Mouse (Mus musculus): ENCODE measurements around the gene Skint8.
A peak's percentile ranks its signal among the peaks of the same experiment; 100 is the strongest.
"Not testable (repeated sequence)": the region's sequence is repeated elsewhere in the genome, so short reads cannot be mapped to it uniquely, and the experiment has no call there.

Skint8 gene

DNA sequence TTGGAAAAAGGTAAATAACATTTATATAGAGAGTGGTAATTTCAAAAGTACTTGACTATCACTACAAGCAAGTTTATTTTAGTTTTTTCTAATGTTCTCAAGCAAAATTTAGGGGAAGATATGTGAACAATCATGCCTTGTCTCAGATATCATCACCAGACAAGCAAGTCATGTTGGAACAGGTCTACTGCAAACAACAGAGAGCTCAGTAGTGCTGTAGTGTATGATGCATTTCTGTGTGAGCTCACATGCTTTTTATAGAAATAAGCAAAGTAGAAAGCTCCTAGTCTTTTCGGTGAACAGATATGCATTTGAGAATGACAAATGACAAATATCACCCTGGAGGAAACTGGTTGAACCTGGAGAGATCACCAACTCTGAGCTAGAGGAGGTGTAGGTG lies at the start of gene Skint8:
Skint8 (plus strand) TSS at position 301 of the 400 bp plus-strand sequence.
- no peak for DNase-seq

DNA sequence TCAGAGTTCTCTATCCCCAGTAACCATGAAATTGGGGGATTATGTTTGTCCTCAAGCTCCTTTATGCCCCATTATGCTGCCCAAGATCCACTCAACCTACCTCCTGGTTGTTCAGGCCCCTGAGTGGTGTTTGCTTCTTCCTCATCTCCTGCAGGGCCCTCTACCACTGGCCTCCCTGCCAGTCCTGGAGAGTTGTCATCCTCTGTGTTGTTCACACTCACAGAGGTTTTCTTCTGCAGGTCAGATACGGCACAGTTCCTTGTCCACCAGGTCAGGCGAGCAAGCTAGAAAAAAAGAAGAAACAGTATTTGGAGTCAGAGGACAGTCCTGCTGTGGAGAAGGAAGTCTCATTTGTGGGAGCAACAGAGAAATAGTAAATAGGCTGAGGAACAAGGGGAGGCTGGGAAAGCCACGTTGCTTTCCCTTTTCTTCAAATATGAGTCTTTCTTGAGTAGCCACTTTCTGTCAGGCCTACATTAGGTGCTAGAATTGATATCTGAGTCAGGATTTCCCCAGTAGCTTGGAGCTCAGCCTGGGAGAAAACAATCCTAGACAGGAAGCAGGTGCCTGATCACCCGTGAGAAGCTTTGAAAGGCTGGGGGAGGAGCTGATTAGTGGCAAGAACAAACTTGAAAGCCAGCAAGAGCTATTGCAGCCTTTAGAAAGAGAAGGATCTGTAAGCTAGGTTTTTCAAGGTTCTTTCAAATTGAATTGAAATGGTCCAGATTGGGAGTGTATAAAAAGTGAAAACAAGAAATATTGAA lies 38.9 kb upstream of the Skint8 start:
- DNase-seq = no peak

DNA sequence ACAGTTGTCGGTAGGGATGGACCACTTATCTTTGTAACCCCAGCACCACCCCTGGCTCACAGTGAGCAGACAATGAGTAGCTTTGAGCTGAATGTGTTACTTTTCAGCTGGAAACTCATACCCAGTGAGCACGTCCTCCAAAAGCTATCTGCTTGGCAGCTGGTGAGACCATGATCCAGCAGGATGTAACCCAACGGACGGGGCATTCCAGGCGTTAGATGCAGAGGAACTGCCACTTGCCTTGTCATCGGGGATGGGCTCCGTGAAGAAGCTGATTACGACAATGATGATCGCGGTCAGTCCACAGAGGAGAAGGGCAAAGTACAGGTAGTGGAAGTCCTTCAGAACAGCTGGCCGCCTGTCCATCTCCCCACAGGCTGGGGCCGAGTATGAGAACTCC lies 35.6 kb upstream of the Skint8 start:
- no peak for DNase-seq

DNA sequence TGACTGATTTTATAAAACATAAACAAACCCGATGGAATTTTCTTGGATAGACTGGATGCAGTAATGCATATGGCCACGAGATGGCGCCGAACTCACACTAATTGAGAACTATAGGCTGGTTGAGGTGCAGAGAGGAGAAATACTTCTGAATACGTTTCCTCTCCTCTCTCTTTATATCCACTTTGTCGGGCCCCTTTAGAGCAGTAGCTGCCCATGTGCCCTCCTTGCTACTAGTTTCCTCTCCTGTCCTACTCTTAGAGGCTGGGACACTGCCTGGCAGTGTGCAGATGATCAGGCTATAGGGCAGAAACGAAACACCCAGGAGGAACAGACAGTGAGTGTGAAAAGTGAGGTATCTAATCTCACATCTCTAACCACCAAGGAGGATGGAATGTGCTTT lies 33.2 kb upstream of the Skint8 start:
- DNase-seq = peak; percentile 49 to 53

DNA sequence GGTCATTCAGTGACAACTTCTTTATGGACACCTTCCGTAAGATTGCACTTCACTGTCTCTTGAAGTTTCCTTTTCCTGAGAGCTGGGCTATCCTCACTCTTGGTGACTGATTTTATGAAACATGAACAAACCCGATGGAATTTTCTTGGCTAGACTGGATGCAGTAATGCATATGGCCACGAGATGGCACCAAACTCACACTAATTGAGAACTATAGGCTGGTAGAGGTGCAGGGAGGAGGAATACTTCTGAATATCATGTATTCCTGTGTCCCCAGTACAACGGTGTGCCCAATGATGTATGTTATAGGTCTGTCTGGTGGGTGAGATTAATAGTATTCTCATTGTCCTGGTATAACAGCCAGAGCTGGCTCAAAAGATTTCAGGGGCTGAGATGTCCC lies 32.6 kb upstream of the Skint8 start:
- peak; percentile 52 to 62 for DNase-seq

DNA sequence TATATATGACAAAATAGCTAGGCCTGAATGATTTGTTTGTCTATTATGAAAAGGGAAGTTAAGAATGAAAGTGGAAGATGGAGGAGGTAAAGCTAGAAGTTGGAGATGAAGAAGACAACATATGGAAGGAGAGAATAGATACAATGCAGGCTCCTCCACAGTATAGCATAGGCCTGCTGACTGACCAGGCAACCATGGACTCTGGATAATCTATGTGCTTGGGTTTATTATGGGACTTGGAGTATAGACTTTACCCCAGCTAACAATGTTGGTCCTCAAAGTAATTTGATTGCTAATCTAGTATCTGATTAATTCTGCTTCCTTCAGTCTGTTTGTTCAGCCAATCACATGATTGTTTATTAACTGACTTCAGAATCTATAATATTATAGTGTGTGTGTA lies 27.1 kb upstream of the Skint8 start:
- DNase-seq = no peak

DNA sequence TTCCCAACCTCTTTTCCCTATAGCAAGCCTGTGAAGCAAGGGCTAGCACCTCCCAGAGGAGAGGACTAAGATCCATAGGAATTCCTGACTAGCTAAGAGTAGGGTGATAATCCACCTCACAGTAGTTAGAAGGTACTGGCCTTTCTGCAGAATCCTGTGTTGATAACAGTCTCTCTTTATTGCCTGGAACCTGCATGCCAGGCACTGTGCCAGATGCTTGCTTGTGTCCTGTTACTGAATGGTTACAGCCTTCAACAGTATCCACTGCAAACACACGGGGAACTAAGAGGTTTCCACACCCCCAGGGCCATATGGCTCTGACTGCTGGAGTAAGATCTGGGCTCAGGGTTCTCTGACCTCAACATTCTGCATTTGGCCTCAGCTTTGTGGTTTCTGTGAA lies 21.4 kb upstream of the Skint8 start:
- no peak for DNase-seq

DNA sequence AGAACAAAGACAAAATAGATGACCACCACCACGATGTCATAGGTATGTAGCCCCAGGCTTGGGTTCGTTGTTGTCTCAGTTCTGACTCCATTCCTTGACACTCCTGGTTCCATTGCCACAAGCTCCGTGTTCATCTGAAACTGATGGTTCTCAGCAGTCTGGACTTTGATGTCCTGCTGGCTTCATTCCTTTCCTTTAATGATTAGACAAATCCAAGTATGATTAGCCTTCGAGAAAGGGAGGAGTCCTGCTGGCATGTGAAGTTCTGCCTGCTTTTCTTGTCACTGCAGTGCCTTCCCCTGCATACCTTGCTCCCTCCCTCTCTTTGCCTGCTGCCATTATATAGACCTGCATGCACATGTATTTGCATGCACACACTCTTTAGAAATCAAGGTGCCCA lies 20.6 kb upstream of the Skint8 start:
- no peak for DNase-seq

DNA sequence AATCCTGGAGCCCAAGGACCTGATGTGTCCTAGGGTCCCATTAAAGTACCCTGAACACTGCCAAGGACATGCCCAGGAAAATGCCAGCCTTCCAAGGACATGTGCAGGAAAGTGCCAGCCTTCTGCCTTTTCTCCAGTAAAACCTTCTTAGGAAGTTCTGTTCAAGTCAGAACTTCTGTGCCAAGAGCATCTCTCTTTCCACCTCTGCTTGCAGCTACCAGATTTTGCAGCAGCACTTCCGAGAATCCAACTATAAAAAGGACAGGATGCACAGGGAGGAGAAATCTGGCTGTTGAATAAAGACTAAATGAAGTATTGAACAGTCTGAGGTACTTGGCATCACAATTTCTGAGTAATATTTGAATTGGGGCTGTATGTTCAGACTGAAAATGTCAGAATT lies 18.7 kb upstream of the Skint8 start:
- not testable (repeated sequence) for DNase-seq

DNA sequence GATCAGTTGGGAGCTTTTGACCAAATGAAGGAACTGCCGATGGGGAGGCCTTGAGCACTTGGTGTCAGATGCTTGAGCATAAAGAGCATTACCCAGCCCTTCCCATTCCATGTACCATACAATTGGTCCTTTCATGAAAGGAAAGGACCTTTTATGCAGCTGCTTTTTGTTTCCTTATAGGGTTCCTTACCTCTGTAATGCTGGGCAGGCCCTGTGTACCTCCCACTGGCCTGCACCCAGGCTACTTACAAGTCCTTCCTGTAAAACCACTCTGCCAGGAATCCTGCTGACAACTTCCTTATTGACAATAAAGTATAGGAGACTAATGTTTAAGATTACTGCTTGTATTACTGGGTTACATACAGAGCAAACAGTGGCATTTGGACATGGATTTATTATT lies 17.7 kb upstream of the Skint8 start:
- no peak for DNase-seq

DNA sequence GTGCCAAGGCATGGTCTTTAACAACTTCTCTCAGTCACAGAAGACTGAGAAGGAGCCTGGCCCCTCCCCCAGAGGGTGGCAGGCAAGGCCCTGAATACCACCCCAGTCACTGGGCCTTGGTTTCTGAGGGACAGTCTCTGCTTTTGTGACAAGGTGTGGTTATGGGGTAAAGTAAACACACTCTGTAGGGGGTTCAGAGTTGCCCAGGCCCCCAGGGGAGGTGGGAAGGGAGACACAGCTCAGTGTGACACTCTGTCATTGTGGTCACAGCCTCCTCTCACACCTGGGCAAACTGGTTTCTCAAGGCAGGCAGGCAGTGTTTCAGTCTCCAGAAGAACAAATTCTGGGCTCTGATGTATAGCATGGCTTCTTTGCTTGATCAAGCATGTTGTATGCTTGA lies 16.4 kb upstream of the Skint8 start, which contains the start of gene Slc5a9:
Slc5a9 (minus strand) TSS at position 144 of the 400 bp plus-strand sequence.
- no peak for DNase-seq

DNA sequence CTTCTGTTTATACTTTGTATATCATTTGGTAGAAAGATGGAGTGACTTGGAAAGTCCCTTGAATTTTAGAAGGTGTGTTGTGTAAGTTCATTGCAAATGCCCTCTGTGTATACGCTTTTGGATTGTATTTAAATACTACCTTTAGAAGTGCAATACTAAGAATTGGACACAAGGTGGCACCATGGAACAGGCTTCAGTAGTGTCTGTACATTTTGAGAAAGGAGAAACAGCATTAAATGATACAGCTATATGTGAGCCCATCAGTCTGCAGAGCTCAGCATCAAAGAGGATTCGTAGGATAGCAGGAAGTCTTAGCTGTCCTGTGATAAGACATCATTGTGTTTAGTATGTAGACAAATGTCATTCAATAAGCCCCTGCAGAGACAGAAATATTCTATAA lies 11.3 kb upstream of the Skint8 start:
- DNase-seq = no peak

DNA sequence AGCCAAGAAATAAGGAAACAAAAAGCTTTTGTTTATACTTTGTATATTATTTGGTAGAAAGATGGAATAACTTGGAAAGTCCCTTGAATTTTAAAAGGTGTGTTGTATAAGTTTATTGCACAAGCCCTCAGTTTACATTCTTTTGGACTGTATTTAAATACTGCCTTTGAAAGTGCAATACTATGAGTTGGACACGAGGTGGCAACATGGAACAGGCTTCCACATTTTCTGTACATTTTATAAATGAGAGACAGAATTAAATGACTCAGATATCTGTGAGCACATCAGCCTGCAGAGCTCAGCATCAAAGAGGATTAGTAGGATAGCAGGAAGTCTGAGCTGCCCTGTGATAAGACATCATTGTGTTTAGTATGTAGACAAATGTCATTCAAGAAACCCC lies 42.1 kb downstream of the Skint8 start:
- no peak for DNase-seq

DNA sequence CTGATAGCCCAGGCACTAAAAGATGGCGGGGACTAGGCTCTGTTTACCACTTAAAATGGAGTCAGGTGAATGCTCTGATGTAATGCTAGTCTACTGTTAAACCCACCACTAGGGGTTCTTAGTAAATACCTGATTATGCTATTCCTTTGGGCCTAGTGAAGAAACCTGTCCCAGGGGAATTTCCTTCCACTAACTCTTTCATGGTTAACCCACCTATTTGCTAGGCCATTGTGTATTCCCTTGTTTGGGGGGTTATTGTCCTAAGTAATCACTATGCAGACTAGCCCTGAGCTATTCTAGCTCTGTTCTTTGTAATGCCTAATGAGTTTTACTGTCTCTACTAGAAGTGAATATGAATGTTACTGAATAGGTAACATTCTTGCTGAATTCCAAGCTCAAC lies 44.0 kb downstream of the Skint8 start:
- not testable (repeated sequence) for DNase-seq

DNA sequence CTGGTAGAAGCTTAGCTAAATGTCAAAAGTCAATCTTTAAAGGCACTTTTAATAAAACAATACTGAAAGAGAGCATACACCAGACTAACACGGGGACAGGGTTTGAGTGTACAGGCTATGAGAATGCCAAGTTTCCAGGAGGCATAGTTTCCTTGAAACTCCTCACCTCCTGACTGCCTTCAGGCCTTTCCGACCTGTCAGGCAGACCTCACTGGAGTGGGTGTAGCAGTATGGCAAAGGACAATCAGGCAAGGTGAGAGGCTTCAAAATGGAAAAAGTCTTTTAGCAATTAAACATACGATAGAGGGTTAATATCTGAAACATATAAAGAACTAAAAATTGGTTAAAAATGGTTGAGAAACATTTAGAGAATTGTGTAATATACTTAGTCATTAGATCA lies 44.5 kb downstream of the Skint8 start:
- DNase-seq = no peak

DNA sequence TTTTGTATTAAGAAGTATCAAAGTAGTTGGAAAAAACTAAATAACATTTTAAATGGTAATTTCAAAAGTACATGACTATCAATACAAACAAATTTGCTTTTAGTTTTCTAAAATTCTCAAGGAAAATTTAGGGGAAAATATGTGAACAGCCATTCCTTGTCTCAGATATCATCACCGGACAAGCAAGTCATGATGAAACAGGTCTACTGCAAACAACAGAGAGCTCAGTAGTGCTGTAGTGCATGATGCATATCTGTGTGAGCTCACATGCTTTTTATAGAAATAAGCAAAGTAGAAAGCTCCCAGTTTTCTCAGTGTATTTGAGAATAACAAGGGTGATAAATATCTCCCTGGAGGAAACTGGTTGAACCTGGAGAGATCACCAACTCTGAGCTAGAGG lies 53.4 kb downstream of the Skint8 start, which contains the start of gene Skint7:
Skint7 (plus strand) TSS at position 301 of the 400 bp plus-strand sequence.
- DNase-seq = no peak

Measured in cerebellum, adult 18-20 months (tissue).